ENCODE assay signal across 8 mouse cellular contexts in genomic region chr4:129125736-129126451, GRCm38 (mm10). TPM values are rescaled to one million over a fixed set of nuclear protein-coding genes. Genes with fewer than 3 reads are reported as not detected.
A peak's percentile ranks its signal among the peaks of the same experiment; 100 is the strongest.
DNase-seq lines count a peak whose midpoint lies in the region; ATAC-seq and TF ChIP-seq lines count a peak whose summit lies in the region.

No protein-coding gene starts in this region.

- H3K27me3 ChIP-seq in heart, embryonic 15.5 days, result peaks cover 64% of the 10 kb centered on the region
- H3K27me3 ChIP-seq in liver, adult 2 months (ENCODE audit: control insufficient read depth, insufficient read depth, low read length), result peaks cover 6% of the 10 kb centered on the region; the same call in 1 of the 2 replicates
- H3K27me3 ChIP-seq in neural tube, embryonic 14.5 days (ENCODE audit: control insufficient read depth, insufficient read depth, low read length), result peaks cover 3% of the 10 kb centered on the region; the same call in 1 of the 2 replicates

- peaks cover 42% of the 10 kb centered on the region for H3K4me1 ChIP-seq in heart, embryonic 15.5 days (replicated peaks)
- peaks cover 2% of the 10 kb centered on the region; the same call in 1 of the 2 replicates for H3K4me1 ChIP-seq in liver, adult 2 months (ENCODE audit: control insufficient read depth, insufficient read depth, low read length)
- peaks cover 13% of the 10 kb centered on the region for H3K4me1 ChIP-seq in neural tube, embryonic 14.5 days (ENCODE audit: control insufficient read depth, insufficient read depth, low read length)

- no peak for TF ChIP-seq CTCF in liver, adult 2 months (IDR thresholded peaks at IDR 0.05; ENCODE audit: low read depth, low read length)

- H3K9me3 ChIP-seq in heart, embryonic 15.5 days (replicated peaks), result no peaks in the 10 kb centered on the region
- no peaks in the 10 kb centered on the region for H3K9me3 ChIP-seq in neural tube, embryonic 14.5 days (ENCODE audit: control insufficient read depth, low read length)

- WGBS in heart, embryonic 15.5 days, result 10% methylated on average over 19 of the region's 19 CpGs
- WGBS in liver, adult 2 months, result 7% methylated on average over 19 of the region's 19 CpGs
- 21% methylated on average over 19 of the region's 19 CpGs for WGBS in neural tube, embryonic 14.5 days

- peak overlapping the region; percentile 23 for H3K4me3 ChIP-seq in heart, embryonic 15.5 days
- H3K4me3 ChIP-seq in liver, adult 2 months (ENCODE audit: insufficient read depth, low read depth, low read length), result no peak overlapping the region
- no peak overlapping the region for H3K4me3 ChIP-seq in neural tube, embryonic 14.5 days (ENCODE audit: low read depth, low read length)

- no peaks in the 10 kb centered on the region for H3K36me3 ChIP-seq in heart, embryonic 15.5 days
- H3K36me3 ChIP-seq in liver, adult 2 months (ENCODE audit: control insufficient read depth, insufficient read depth, low read length), result no peaks in the 10 kb centered on the region
- H3K36me3 ChIP-seq in neural tube, embryonic 14.5 days (ENCODE audit: control insufficient read depth, insufficient read depth, low read length), result no peaks in the 10 kb centered on the region

- H3K79me2 ChIP-seq in liver, adult 2 months (ENCODE audit: control insufficient read depth, insufficient read depth, low read length), result no peaks in the 10 kb centered on the region

- H3K4me2 ChIP-seq in heart, embryonic 15.5 days, result peak overlapping the region; percentile 49
- peak overlapping the region; percentile 11; the same call in 1 of the 2 replicates for H3K4me2 ChIP-seq in neural tube, embryonic 14.5 days (ENCODE audit: low read depth, low read length)

- no peak for ATAC-seq in heart, embryonic 15.5 days (replicated peaks; ENCODE audit: insufficient number of reproducible peaks, insufficient read depth, low FRiP score, low read depth)
- ATAC-seq in neural tube, embryonic 14.5 days (ENCODE audit: low read depth), result no peak

- no peak overlapping the region for H3K27ac ChIP-seq in heart, embryonic 15.5 days
- H3K27ac ChIP-seq in liver, adult 2 months (replicated peaks; ENCODE audit: insufficient read depth, low read depth, low read length), result no peak overlapping the region; the same call in 1 of the 2 replicates
- no peak overlapping the region for H3K27ac ChIP-seq in neural tube, embryonic 14.5 days (ENCODE audit: low read depth, low read length)

- TF ChIP-seq POLR2A in liver, adult 2 months (IDR thresholded peaks at IDR 0.05; ENCODE audit: extremely low read depth, insufficient read depth, low read length), result no peak

- peak; percentile 50 for DNase-seq in adrenal gland, adult 2 months
- no peak for DNase-seq in adrenal gland, postnatal 25 days
- DNase-seq in embryo, embryonic 11 days, result peak; percentile 52
- DNase-seq in liver, adult 2 months (ENCODE audit: extremely low read depth, low read depth, low spot score), result peak; percentile 44
- DNase-seq in right cerebral cortex, postnatal 25 days, result no peak
- no peak for DNase-seq in cerebellum, postnatal 25 days

- no peak overlapping the region for H3K9ac ChIP-seq in heart, embryonic 15.5 days
- H3K9ac ChIP-seq in liver, adult 2 months (ENCODE audit: low read depth, low read length), result no peak overlapping the region
- no peak overlapping the region for H3K9ac ChIP-seq in neural tube, embryonic 14.5 days (replicated peaks; ENCODE audit: low read depth, low read length)

RNA-seq across cellular contexts. Expression of gene Hpca, which starts 4.1 kb away (rescaled TPM):
- total RNA-seq in adrenal gland, adult 2 months (2021), result 1 to 10 TPM in 1 of 2 experiments, under 1 TPM in 1; 0.66 to 1.1 TPM
- 1.4 and 2.6 TPM in 2 replicates for polyA plus RNA-seq in adrenal gland, adult 2 months (2012; rRNA removed)
- total RNA-seq in adrenal gland, postnatal 25 days (2021), result 0.81 and 1.2 TPM in 2 replicates
- 0.68 and 1.2 TPM in 2 replicates for polyA plus RNA-seq in heart, embryonic 15.5 days (2015; fragmentation: Nextera tagmentation; extraction: Ambion mirVana)
- 0.18 and 0.47 TPM in 2 replicates for total RNA-seq in liver, adult 2 months (2014; rRNA removed)
- polyA plus RNA-seq in liver, adult 2 months (2012; rRNA removed), result 0.23 and 0.27 TPM in 2 replicates
- 41.5 and 56.4 TPM in 2 replicates for polyA plus RNA-seq in neural tube, embryonic 14.5 days (2014; fragmentation: Nextera tagmentation; extraction: Ambion mirVana)

RNA-seq across cellular contexts. Expression of gene Fndc5, which starts 10.9 kb away (rescaled TPM):
- total RNA-seq in adrenal gland, adult 2 months (2021), result 1 to 10 TPM; 3.1 to 7.4 TPM
- polyA plus RNA-seq in adrenal gland, adult 2 months (2012; rRNA removed), result 2.6 and 5.7 TPM in 2 replicates
- total RNA-seq in adrenal gland, postnatal 25 days (2021), result 3.9 and 6.6 TPM in 2 replicates
- 12.2 and 12.3 TPM in 2 replicates for polyA plus RNA-seq in heart, embryonic 15.5 days (2015; fragmentation: Nextera tagmentation; extraction: Ambion mirVana)
- 0.54 and 0.83 TPM in 2 replicates for total RNA-seq in liver, adult 2 months (2014; rRNA removed)
- 0.17 and 0.87 TPM in 2 replicates for polyA plus RNA-seq in liver, adult 2 months (2012; rRNA removed)
- polyA plus RNA-seq in neural tube, embryonic 14.5 days (2014; fragmentation: Nextera tagmentation; extraction: Ambion mirVana), result 27.4 and 32.4 TPM in 2 replicates

RNA-seq across cellular contexts. Expression of gene Tmem54, which starts 20.5 kb away (rescaled TPM):
- not detected for total RNA-seq in adrenal gland, adult 2 months (2021)
- polyA plus RNA-seq in adrenal gland, adult 2 months (2012; rRNA removed), result not detected in 2 replicates
- not detected in 2 replicates for total RNA-seq in adrenal gland, postnatal 25 days (2021)
- 0.35 and 1.6 TPM in 2 replicates for polyA plus RNA-seq in heart, embryonic 15.5 days (2015; fragmentation: Nextera tagmentation; extraction: Ambion mirVana)
- total RNA-seq in liver, adult 2 months (2014; rRNA removed), result 0.13 TPM in 1 of 2 replicates, not detected in the other
- polyA plus RNA-seq in liver, adult 2 months (2012; rRNA removed), result 0.37 and 0.65 TPM in 2 replicates
- polyA plus RNA-seq in neural tube, embryonic 14.5 days (2014; fragmentation: Nextera tagmentation; extraction: Ambion mirVana), result 0.32 TPM in 1 of 2 replicates, not detected in the other

Comparison
In these comparisons a context has a peak if more than half of its experiments do, and no peak if none do; other contexts are left out.
1. DNase-seq: peak in adrenal gland, adult 2 months (single experiment), embryo, embryonic 11 days (single experiment) and liver, adult 2 months (single experiment); none in adrenal gland, postnatal 25 days (single experiment), right cerebral cortex, postnatal 25 days (single experiment) and cerebellum, postnatal 25 days (0 of 2).
2. RNA of gene Hpca, which starts 4.1 kb away (polyA plus RNA-seq): 41.5 to 56.4 TPM in neural tube, embryonic 14.5 days; 1.4 to 2.6 TPM in adrenal gland, adult 2 months, 0.68 to 1.2 TPM in heart, embryonic 15.5 days and 0.23 to 0.27 TPM in liver, adult 2 months; every median in the first group is over 10 times any median in the second.